Mouse (Mus musculus): Measurements from ENCODE around the gene Mrpl24.

DNA sequence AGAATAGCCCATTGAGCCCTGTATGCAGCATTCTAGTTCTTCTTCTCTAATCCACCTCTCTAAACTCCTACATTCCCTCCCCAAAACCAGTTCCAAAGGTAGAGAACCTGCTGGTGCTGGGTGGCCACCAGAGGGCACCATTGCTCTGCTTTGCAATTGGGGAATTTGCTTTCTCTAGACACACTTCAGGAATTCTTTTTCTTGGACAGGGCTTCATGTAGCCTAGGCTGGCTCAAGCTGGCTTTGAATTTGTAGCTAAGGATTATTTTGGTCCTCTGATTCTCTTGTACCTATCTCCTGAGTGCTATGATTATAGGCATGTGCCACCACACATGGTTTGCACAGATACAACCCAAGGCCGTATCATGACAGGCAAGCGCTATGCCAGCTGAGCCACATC lies 16.5 kb downstream of the Mrpl24 start:
- TF ChIP-seq POLR2A (IDR thresholded peaks at IDR 0.05; ENCODE audit: insufficient read length, low read depth) (no peak), REST (IDR thresholded peaks at IDR 0.05; ENCODE audit: insufficient read depth, insufficient read length) (no peak), E2F4 (IDR thresholded peaks at IDR 0.05; ENCODE audit: insufficient read depth) (no peak)

Data from myocyte (in vitro differentiated cells).